Mouse (Mus musculus) cerebellum, adult (tissue): ENCODE data around the gene Rragd.
A peak's percentile ranks its signal among the peaks of the same experiment; 100 is the strongest.
"Not testable (repeated sequence)": the region's sequence is repeated elsewhere in the genome, so short reads cannot be mapped to it uniquely, and the experiment has no call there.

Experiments
- ATAC-seq: cut with Nextera tagmentation; 2 replicates; pipeline ENCODE4 v1.9.2; 2017; ENCODE audit warnings: mild to moderate bottlenecking, moderate library complexity, mixed read lengths; ENCODE audit not compliant: insufficient number of reproducible peaks, low FRiP score, low TSS enrichment

Gene Rragd

GRCm38 (mm10) chr4:32982716-32983175 is at the start of gene Rragd:
Rragd (plus strand) TSS chr4:32983037.
- peak; percentile 8; the same call in 1 of the 2 replicates for ATAC-seq

- ATAC-seq = no peak
Measured at GRCm38 (mm10) chr4:32936762-32937341, 46.0 kb upstream of the Rragd start.

- no peak for ATAC-seq
Measured at GRCm38 (mm10) chr4:32939521-32939920, 43.3 kb upstream of the Rragd start.

GRCm38 (mm10) chr4:32939964-32940363 is 42.9 kb upstream of the Rragd start:
- ATAC-seq = no peak

GRCm38 (mm10) chr4:32940984-32941383 is 41.9 kb upstream of the Rragd start:
- ATAC-seq = no peak

- no peak for ATAC-seq
Measured at GRCm38 (mm10) chr4:32947631-32948030, 35.2 kb upstream of the Rragd start.

- ATAC-seq = no peak
Measured at GRCm38 (mm10) chr4:32948696-32949095, 34.1 kb upstream of the Rragd start.

- ATAC-seq = peak; percentile 89
Measured at GRCm38 (mm10) chr4:32950356-32951034, 32.3 kb upstream of the Rragd start, which contains the start of gene Ankrd6. Ankrd6 (minus strand) TSS chr4:32950841.

GRCm38 (mm10) chr4:32951035-32951940 is 31.5 kb upstream of the Rragd start:
- no peak for ATAC-seq

GRCm38 (mm10) chr4:32952681-32953080 is 30.2 kb upstream of the Rragd start:
- no peak for ATAC-seq

- ATAC-seq = no peak
Measured at GRCm38 (mm10) chr4:32956423-32956822, 26.4 kb upstream of the Rragd start.

- no peak for ATAC-seq
Measured at GRCm38 (mm10) chr4:32961394-32961793, 21.4 kb upstream of the Rragd start.

GRCm38 (mm10) chr4:32964619-32965018 is 18.2 kb upstream of the Rragd start:
- not testable (repeated sequence) for ATAC-seq

GRCm38 (mm10) chr4:32977331-32977730 is 5.5 kb upstream of the Rragd start:
- no peak for ATAC-seq

- ATAC-seq = no peak
Measured at GRCm38 (mm10) chr4:32980061-32980460, 2.8 kb upstream of the Rragd start.

- ATAC-seq = no peak
Measured at GRCm38 (mm10) chr4:32981617-32982016, 1.2 kb upstream of the Rragd start.

GRCm38 (mm10) chr4:32982041-32982715 is 659 bp upstream of the Rragd start:
- no peak for ATAC-seq

- peak; percentile 53 for ATAC-seq
Measured at GRCm38 (mm10) chr4:32983176-32984155, 629 bp downstream of the Rragd start.

GRCm38 (mm10) chr4:32984242-32984641 is 1.4 kb downstream of the Rragd start:
- ATAC-seq = no peak
